Mouse (Mus musculus) heart, adult 11 months (tissue): Measurements from ENCODE around the gene Prdm2.

Experiments
- DNase-seq: peaks from one replicate; pipeline ENCODE4 v3.0.0; 2022

Prdm2 gene

DNA sequence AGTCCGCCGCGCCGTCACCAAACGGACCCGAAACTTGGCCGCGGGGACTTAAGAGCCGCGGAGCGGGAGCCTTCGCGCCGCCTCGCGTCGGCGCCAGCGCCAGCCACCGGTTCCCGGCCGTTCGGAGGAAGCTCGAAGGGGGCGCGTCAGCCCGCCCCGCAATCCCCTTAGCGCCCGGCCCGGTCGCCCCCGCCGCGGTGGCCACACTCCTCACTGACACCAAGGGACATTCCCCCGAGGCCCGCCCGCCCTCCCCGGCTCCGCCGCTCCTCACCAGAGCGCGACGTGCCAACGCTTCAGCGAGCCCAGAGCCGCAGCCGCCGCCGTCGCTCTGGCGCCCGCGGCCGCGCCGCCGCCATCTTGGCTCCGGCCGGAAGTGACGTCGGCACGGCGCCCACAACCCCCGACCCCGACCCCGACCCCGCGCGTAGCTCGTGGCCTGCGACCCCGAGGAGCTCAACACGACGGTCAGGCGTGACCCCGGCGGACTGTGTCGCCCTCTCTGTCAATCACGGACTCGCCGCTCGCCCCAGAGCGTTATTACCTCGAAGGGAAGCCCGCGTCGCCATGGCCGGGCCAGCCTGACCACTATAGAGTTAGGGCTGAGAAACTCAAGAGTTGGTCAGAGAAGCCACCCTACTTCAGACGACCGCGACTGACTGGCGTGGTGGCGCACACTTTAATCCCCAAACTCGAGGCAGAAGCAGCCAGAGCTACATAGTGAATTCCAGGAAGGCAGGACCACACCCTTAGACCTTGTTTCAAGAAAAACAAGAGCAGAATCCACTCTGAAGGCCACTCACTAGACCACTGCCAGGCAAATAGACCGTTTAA, at the start of gene Prdm2:
Gene Prdm2 (minus strand): TSS at position 655 of the 834 bp plus-strand sequence.
- DNase-seq = peak; percentile 97

DNA sequence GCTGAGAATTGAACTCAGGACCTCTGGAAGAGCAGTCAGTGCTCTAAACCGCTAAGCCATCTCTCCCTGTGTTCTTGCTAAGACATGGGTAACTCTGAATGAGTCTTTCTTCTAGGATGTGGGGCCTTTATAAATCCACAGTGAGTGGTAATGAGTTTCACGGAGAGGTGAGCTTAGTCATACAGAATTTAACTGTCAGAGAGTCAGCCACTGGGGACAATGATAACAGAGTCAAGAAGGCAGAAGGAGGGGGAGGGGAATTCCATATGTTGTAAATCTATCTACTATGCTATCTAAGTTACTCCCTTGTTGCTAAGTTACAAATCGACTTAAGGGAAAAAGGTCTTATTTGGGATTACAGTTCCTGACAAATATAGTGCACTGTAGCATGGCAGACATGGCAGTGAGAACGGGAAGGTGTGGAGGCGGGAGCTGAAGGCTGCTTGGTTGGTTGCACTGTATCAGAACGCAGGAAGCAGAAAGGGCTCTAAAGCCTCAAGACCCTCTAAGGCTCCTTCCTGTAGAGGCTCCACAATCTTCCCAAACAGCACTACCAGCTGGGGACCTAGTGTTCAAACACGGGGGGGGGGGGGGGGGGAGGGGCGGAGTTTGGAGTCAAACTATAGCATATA, 47.0 kb upstream of the Prdm2 start:
- DNase-seq = no peak

DNA sequence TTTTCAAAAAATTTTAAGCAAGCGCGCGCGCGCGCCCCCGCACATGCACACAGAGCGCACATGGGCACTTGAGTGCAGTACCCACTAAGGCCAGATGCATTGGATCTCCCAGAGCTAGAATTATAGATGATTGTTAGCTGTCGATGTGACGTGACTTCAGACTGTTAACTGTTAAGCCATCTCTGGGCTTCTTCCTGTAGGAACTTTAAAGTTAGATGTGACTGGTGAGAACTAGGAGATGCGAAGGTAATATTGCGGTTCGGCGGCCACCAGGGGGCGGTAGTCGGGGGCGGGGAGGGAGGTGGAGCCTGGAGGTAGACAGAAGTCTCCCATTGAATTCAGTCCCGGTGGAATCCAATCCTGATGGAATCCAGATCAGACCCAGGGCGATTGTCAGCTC, 45.7 kb upstream of the Prdm2 start:
- DNase-seq = peak; percentile 92

DNA sequence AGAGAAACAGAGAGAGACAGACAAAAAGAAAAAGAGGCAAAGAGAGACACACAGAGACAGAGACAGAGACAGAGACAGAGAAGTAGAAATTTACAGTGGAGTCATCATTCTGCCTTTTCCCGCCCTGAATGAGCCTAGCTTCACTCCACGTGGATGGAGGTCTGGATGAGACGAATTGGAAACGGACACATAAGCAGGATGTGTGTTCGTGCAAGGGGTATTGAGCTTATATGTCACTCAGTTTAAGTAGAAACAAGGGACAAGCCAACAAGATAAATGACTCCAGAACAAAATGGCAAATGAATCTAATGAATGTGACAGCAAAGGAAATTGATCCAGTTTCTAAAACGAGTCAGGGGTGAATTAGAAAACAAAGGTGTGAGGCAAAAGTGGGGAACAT, 45.2 kb upstream of the Prdm2 start:
- DNase-seq = no peak

DNA sequence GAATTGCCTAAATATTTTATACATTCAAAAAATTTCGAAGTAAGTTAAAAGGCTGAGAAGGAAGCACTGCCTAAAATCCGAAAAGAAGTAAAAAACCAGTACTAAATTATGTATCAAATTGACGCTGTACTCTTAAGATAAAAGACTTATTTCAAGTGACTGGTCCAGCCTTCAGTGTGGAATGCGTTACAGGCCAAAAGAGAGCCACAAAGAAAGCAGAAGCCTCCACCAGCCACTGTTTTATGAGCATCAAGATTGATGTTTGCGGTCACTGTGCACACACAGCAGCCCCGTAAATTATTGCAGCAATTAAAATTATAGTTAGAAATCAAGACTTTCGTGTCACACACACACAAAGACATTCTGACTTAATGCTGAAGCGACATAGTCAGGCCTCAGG, 42.7 kb upstream of the Prdm2 start:
- DNase-seq = no peak

DNA sequence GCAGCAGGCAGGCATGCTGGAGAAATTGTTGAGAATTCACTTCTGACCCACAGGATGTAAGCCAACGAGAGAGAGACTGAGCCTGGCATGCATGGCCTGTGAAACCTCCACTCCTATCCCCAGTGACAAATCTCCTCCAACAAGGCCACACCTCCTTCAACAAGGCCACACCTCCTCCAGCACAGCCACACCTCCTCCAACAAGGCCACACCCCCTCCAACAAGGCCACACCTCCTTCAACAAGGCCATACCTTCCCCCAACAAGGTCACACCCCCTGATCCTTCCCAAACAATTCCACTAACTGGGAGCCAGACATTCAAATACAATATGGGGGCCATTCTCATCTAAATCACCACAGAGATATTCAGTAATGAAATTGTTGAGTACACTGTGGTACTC, 40.6 kb upstream of the Prdm2 start:
- DNase-seq = peak; percentile 33

DNA sequence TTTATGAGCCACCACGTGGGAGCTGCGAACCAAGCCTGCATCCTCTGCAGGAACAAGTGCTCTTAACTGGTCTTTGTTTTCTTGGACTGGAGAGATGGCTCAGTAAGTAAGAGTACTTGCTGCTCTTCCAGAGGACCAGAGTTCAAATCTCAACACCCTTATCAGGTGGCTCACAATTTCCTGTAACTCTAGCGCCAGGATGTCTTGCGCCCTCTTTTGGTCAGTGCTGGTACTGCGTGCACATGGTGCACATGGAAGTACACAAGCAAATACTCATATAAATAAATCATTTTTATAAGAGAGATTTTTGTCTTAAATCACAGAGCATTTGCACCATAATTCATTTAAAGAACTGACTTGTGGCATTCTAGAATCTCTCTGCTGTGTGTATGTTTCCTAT, 35.3 kb upstream of the Prdm2 start:
- DNase-seq = no peak

DNA sequence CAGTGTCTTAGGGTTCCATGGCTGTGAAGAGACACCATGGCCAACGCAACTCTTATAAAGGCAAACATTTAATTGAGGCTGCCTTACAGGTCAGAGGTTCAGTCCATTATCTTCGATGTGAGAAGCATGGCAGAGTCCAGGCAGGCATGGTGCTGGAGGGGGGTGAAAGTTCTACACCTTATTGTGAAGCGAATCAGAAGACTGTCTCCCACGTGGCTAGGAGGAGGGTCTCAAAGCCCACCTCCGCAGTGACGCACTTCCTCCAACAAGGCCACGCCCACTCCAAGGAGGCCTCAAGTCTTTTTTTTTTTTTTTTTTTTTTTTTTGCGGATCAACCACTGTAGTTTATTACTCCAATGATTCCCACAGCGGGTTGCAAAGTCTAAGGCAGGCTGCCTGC, 28.5 kb upstream of the Prdm2 start:
- no peak for DNase-seq

DNA sequence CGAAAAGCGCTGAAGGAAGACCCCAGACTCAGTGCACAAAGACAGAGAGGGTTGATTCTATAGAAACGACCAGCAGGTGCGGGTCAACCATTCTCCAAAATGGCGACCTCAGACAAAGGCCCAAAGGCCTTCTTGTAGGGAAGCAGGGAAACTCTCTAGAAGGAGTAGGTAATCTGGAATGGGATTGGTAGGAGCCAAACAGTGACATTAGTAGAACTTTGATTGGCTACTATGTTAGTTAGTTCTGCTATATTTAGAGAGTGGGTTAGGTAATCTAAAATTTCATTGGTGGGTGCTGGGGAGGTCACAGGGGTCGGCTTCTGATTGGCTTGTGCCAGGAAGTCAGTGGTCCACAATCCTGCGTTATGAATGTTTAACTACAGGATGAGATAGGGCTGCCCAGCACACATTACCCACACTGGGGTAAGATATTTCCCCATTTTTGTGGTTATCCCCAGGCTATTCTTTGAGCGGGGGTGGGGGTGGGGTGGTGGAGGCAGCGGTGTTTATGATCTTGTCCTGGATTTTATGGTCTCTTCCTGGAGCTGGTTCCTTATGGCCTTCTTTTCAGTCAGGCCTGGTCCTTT, 26.9 kb upstream of the Prdm2 start:
- DNase-seq = no peak

DNA sequence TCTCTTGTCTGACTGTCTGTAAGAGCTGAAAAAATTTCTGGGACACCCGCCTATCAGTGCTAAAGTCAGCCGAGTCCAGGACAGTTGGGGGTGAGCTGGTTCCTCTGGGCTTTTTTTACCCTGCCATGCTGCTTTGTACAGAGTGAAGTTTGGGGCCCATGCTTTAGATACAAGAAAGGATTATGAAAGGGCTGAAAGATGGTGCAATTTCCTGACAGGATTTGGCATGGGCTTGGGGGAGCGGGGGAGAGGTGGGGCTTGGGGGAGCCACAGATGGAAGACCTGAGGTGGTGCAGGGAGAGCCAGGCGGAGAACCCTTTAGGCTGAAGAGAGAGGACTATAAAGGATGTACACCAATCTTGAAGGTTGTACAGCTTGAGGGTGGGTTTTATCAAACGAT, 26.3 kb upstream of the Prdm2 start:
- DNase-seq = no peak

DNA sequence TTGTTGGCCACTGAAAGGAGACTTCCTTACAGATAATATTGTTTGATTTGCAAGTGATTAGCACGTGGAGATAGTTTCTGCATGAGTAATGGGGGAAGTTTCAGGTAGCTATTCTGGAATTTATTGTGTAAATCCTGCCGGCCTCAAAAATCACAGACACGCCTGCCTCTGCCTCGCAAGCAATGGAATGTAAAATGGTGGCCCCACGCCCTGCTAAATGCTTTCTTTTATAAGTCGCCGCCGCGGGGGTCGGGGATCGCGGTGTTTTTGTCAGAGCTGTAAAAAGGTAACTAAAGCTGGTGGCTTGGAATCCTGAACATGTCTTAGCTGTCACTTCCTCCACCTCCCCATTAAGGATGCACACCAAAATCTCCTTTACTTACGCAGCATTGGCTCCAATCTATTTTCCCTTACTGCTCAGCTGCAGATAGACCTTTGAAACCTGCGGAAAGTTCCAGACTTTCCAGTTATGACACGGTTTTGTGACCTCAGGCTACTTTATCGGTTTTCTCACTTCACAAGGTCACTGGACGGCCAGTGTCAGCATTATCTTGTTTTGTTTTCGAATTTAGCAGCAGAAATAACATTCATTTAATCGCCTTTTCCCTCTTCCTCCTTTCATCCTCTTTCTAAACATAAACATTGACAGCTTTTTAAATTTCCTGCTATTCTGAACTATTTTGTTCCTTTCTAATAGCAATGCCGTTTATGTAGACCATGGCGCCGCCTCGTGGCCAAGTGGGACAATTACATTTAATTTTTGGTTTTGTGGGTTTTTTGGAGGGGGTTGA, 25.6 kb upstream of the Prdm2 start:
- no peak for DNase-seq

DNA sequence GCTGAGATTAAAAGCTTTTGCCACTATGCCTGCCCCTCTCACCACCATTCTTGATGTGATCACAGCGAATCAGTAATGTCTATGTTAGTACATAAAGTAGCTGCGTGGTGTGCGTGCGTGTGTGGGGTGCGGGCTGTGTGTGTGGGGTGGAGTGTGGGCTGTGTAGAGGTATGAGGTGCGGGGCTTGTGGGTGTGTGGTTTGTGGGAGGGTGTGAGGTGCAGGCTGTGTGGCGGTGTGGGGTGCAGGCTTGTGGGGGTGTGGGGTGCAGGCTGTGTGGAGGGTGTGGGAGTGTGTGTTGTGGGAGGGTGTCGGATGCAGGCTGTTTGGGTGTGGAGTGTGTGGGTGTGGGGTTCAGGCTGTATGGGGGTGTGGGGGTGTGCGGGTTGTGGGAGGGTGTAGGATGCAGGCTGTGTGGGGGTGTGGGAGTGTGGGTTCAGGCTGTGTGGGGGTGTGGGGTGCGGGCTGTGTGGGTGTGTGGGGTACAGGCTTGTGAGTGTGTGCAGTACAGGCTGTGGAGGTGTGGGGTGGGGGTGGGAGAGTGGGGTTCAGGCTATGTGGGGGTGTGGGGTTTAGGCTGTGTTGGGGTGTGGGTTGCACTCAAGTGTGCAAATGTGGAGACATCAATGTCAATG, 19.1 kb upstream of the Prdm2 start:
- DNase-seq = no peak

DNA sequence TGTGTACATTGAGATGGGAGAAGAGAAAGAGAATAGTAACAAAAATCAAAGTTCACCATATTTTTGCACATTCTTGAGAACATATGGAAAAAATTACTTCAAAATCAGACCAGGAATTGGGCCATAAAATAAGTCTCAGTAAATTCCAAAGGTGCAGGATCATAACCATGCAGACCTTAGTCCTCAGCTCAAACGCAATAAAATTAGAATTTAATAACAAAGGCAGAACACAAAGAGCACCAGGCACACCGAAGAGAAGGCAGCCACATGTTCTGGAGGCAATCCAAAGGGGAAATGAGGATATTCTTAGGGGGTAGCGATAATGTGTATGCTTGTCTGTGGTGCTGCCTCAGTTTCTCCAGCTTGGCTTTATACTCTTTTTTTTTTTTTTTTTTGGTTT, 18.3 kb upstream of the Prdm2 start:
- no peak for DNase-seq

DNA sequence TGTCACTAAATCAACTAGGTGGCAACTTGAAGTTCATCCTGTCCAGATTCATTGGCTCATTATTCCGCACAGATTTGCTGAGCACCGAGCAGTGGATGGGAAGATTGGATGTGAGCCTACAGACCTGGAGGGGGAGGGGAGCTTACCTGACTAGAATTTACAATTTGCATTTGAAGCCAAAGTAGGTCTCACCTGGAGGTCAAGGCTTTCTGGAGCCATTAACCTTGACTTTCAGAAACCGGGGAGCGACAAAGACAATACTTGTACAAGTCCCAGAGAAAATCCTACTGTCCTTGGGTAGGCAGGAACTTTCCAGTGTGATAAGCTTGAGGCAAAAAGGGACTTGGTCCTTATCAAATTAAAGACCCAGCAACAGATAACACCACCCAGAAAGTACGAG, 15.2 kb upstream of the Prdm2 start:
- no peak for DNase-seq

DNA sequence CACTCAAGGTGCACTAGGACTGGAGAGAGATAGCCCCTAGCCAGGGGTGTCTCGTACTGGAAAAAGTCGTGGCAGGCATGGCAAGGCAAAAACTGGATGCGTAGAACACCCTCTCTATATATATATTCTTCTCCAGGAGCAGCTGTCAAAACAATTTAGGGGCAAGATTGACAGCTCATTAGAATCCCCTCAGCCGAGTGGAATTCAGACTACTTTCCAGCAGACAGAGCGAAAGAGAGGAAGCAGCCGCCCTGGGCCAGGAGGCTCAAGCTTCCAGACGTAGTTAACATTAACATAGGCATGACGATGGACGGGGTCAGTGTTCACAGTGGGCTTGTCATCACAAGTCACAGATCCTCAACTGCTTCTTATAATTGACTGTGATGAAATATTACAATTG, 13.1 kb upstream of the Prdm2 start:
- DNase-seq = no peak

DNA sequence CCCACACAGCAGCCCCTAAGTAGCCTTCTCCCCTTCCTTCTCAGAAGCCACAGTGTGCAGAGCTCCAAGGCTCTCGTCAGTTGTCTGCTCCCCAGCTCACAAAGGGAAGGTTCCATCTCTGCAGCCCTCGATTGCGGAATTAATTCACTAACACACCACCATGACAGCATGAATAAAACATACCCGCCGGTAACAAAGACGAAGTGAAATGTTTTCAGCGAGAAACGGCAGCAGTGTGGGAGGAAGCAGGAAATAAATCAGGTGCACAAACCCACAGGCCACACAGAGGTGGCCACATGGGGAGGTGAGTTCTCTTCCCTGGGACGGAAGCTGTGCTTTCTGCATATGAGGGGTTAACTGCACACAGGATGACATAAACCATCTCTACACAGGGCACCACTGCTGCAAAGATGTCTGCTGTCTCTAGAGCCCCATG, 6.5 kb upstream of the Prdm2 start:
- no peak for DNase-seq

DNA sequence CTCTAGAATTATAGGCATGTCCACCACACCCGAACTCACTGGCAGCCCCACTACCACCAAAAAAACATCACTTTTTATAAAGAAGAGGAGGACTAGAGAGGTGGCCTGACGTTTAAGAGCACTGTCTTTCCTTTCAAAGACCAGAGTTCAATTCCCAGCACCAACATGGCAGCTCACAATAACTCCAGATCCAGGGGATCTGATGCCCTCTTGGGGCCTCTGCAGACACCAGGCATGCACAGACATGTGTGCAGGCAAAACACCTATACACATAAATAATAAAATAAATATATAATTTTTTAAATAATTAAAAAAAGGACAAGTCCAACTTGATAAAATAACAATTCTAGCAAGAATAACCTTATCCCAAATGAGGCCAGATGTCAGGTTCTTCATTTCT, 6.1 kb upstream of the Prdm2 start:
- peak; percentile 83 for DNase-seq

DNA sequence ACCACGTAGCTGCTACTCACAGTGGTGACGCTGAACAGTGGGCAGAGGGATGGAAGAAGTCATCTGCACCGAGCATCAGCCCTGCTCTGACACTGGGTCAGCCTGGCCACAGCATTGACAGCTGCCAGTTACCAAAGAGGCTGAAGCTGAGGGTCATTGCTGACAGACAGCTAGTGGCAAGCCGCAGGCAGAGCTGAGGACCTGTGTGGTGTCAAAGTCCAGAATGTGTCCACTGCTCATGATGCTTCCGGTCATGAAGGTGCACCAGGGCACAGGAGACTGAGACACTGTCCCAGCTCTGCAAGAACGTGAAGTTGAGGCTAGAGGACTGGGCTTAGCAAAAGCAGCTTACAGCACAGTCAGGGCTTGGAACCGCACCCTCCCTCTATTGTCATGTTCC, 4.4 kb upstream of the Prdm2 start:
- DNase-seq = peak; percentile 40

DNA sequence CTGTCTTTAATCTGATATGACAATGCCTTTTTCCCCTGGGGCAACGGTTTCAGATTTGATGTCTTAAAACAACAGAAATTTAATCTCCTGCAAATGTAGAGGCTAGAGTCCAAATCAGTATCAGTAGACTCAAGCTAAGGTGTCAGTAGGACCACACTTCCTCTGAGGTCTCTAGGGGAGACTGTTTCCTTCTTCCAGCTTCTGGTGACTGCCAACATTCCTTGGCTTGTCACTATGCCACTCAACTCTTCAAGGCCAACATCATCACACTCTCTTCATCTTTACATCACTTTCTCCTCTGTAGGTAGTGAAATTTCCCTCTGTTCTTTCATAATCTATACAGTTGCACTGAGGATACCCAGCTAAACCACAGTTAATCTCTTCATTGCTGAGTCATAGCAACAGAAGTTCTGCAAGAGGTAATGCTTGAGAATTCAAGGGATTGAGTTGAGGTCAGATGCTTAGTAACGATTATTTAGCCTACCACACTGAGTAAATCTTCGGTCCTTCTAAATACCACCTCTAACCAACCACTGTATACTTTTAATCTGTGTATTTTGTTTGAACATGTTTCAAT, 1.5 kb upstream of the Prdm2 start:
- DNase-seq = no peak

DNA sequence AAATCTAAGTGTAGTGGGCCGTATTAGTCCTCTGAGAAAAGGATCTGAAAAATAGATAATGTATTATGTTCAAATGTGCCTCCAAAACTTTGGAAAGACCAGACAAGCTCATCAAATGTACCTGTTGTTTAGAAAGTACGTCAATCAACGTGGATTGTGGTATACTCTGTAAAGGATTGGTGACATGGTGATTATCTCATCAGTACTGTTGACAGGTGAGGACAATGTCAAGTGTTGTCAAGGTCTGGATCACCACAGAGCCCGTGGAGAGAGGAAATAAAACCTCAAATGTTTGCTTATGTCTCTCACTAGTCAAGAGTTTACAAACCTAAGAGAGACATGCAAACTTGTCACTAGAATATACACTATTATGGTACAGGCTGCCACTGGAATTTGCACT, 776 bp upstream of the Prdm2 start:
- no peak for DNase-seq

DNA sequence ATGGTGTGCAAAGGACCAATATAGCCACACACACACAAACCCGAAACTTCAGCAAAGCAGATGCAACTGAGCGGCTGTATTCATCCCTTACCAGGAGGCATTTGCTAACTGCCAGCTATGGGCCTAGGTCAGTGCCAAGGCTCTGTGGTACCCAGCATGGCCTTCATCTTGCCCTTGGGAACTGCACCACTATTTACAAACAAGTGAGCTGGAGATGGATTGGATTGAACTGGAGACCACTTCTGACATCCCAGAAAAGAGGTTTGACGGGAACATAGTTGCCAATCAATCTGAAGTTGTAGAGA, 332 bp upstream of the Prdm2 start:
- DNase-seq = no peak

DNA sequence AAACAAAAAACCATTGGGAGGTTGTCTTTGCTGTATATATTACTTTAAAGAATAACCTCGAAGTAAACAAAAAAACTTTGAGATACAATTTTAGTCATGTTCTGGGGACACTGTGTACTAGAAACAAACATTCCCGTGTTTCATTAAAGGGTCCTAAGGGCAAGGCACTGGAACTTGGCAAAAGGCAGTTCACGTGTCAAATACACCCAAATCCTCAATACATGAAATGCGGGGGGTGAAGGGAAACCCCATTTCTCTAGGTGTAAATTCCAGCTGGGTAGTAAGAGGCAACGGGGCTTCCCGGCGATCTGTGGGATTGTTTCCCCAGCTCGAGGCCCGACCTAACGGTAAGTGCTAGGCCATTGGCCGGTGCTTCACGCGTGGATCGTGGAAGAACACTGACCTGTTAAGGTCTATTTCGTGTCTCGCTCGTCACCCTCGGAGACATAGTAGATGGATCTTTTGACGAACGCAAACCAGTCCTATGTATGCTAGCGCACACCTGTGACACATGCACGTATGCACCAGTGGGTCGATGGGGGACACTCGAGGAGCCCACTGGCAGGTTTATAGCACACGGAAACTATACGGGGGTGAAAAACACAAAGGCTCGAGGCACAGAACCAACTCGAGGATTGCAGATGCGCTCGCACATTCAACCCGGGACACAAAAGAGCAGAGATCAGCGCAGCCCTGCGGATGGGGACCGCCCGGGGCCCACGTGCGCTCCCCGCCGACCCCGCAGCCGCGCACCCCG, 1.0 kb downstream of the Prdm2 start:
- no peak for DNase-seq
